Mouse (Mus musculus) lung, embryonic 14.5 days (tissue): ENCODE measurements around the gene Rnaset2a. TPM values are rescaled to one million over a fixed set of nuclear protein-coding genes. Genes with fewer than 3 reads are reported as not detected.
"Not testable (repeated sequence)": the region's sequence is repeated elsewhere in the genome, so short reads cannot be mapped to it uniquely, and the experiment has no call there.

Experiments used
- ATAC-seq: fragments of 200-750 bp; cut with Nextera tagmentation; 2 replicates; pipeline ENCODE4 v1.8.0; 2017; ENCODE audit warnings: mild to moderate bottlenecking, moderate TSS enrichment, moderate library complexity; ENCODE audit not compliant: insufficient read depth
- DNase-seq: peaks from one replicate; pipeline ENCODE4 v3.0.0-alpha.2; 2015
- H3K27ac ChIP-seq: fragments of 300-500 bp; sonication (generic); 2 replicates; pipeline ENCODE4 v1.5.1; 2014; ENCODE audit warnings: low read depth, mild to moderate bottlenecking, moderate library complexity
- H3K27me3 ChIP-seq: fragments of 300-500 bp; sonication (generic); 2 replicates; pipeline ENCODE4 v1.6.1; 2014; ENCODE audit warnings: low read length, control low read depth; ENCODE audit not compliant: insufficient read depth
- H3K36me3 ChIP-seq: fragments of 300-500 bp; sonication (generic); 2 replicates; pipeline ENCODE4 v1.6.1; 2014; ENCODE audit warnings: control low read depth; ENCODE audit not compliant: insufficient read depth
- H3K4me1 ChIP-seq: fragments of 300-500 bp; sonication (generic); 2 replicates; pipeline ENCODE4 v1.6.1; 2014; ENCODE audit warnings: antibody characterized with exemption, control low read depth; ENCODE audit not compliant: insufficient read depth
- H3K4me2 ChIP-seq: fragments of 300-500 bp; sonication (generic); 2 replicates; pipeline ENCODE4 v1.6.1; 2014; ENCODE audit warnings: mild to moderate bottlenecking
- H3K4me3 ChIP-seq: fragments of 300-500 bp; sonication (generic); 2 replicates; pipeline ENCODE4 v1.5.1; 2014; ENCODE audit warnings: low read depth, low read length
- H3K9ac ChIP-seq: fragments of 300-500 bp; sonication (generic); 2 replicates; pipeline ENCODE4 v1.6.1; 2014
- H3K9me3 ChIP-seq: fragments of 300-500 bp; sonication (generic); 2 replicates; pipeline ENCODE4 v1.6.1; 2016; ENCODE audit warnings: low read depth, low read length, control low read depth
- WGBS: fragments of 180-500 bp; shearing (Covaris S2); extraction: QIAGEN DNeasy Blood & Tissue Kit; methylation state at CpG from one replicate; pipeline ENCODE4 v1.1.7; 2014; 5-methylcytosine and 5-hydroxymethylcytosine counted together
- polyA plus RNA-seq: library from polyadenylated mRNA; unstranded; fragments of >200 nt; fragmentation: Nextera tagmentation; extraction: Ambion mirVana; gene quantifications from 2 replicates; pipeline ENCODE4 v1.2.1, GENCODE M21; 2014

Rnaset2a gene
- polyA plus RNA-seq, 1 experiment from 2014 or later, result 28.4 TPM

DNA sequence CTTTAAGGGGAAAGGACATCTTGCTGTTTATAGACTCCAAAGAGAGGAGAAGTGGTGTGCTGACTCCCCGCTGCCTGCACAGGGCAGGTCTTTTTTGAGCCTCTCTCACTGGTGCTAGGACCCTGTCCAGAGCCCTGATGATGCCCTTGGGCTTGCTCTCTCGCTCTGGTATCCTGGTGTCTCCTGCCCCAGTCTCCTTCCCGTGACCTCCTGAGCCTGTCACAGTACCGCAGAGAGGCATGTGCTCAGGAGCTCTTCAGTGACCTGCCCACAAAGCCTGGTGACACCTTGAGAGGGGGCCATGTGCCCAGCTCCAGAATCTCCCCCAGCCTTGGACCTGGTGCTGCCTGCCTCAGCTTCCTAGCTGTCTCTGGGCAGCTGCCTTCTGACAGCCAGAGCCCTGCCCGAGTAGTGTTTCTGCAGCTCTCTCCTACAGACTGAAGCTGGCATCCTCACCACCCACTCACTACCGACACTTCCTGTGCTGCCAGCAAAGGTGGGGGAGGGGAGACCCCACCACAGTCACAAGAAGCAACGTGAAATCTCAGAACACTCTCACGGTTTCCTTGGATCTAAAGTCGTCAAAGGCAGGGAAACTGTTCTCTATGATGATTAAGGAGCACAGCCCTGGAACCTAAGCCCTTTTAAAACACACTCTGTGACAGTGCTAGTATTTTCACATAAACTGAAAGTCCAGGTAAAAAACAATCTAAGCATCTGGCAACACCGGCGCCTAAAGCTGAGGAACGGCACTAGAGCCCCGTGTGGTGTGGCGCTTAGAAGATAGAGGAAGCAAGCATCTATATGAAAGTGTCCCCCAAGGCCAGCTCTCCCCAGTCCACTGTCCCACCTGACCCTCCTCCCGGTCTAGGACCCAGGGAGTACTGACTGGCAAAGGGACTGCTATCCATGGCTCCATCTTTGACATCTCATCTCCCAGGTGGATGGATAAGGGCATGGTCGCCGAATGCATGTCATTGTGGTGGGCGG is 55.1 kb downstream of the Rnaset2a start:
- not testable (repeated sequence) for ATAC-seq, H3K9ac ChIP-seq, H3K9me3 ChIP-seq, H3K27ac ChIP-seq, H3K4me2 ChIP-seq, H3K36me3 ChIP-seq, H3K4me1 ChIP-seq, H3K27me3 ChIP-seq, DNase-seq, H3K4me3 ChIP-seq
- 53% methylated on average over 3 of the region's 18 CpGs for WGBS

DNA sequence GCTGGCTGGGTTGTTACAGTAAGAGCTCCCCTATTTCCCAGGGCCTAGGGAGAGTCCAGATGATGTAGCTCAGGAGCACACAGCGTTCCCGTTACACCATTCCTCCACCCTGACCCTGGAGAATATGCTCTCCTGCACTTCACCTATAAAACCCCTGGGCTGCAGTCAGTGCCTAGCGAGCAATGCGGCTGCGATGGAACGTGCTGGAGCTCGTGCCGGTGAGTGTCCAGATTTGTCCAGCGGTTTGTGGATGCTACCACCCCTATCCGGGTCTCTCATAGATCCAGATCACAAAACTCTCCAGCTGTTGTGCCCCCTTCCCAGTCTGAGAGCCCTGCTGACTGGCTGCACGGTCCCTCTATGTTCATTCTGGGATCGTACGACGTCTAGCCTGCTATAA is 56.6 kb downstream of the Rnaset2a start:
- not testable (repeated sequence) for ATAC-seq, H3K9me3 ChIP-seq, DNase-seq, H3K4me2 ChIP-seq, H3K4me3 ChIP-seq, H3K9ac ChIP-seq, H3K27me3 ChIP-seq, H3K27ac ChIP-seq, H3K4me1 ChIP-seq, H3K36me3 ChIP-seq
- WGBS, result 83% methylated on average over 14 of the region's 14 CpGs

DNA sequence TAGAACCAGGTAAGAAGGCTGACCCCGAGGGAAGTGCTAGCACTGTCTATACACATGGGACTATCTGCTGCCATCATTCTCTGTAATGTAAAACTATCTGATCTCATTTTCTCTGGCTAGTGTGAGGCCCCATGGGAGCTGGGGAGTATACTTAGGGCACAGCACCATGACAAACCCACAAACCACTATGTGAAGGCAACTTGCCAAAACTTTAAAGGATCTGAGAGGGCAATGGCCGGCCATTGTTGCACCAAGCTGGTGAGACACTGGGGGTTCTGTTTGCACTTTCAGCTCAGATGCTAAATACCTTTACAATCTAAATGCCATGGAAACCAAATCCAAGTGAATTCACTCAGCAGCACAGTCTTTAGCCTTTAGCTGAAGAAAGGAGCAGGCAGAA is 78.0 kb downstream of the Rnaset2a start:
- not testable (repeated sequence) for DNase-seq

More for the DNA sequence above, 78.0 kb downstream of the Rnaset2a start:
- H3K4me3 ChIP-seq, H3K9me3 ChIP-seq, H3K27ac ChIP-seq, H3K36me3 ChIP-seq, ATAC-seq, H3K4me2 ChIP-seq, H3K9ac ChIP-seq, H3K27me3 ChIP-seq, H3K4me1 ChIP-seq: not testable (repeated sequence)
- 79% methylated on average over 1 of the region's 2 CpGs for WGBS

Other genes starting within 250 kb of the Rnaset2a start
- 0.68 and 0.92 TPM in 2 replicates for gene Tagap, start 222.1 kb downstream of the Rnaset2a start, polyA plus RNA-seq
- gene Rsph3a, start 202.5 kb downstream of the Rnaset2a start, polyA plus RNA-seq, result 48.2 and 51.2 TPM in 2 replicates
- not detected in 2 replicates for gene Gm49673, start 309 bp downstream of the Rnaset2a start, polyA plus RNA-seq
- gene Fgfr1op, start 17.4 kb upstream of the Rnaset2a start, polyA plus RNA-seq, result 39.4 and 40.7 TPM in 2 replicates
- not detected in 2 replicates for gene Ccr6, start 87.9 kb upstream of the Rnaset2a start, polyA plus RNA-seq
- gene Mpc1, start 134.8 kb upstream of the Rnaset2a start, polyA plus RNA-seq, result 154 and 160 TPM in 2 replicates
- gene Sft2d1, start 163.0 kb upstream of the Rnaset2a start, polyA plus RNA-seq, result 61.0 and 67.4 TPM in 2 replicates
- gene Prr18, start 189.4 kb upstream of the Rnaset2a start, polyA plus RNA-seq, result 2.1 and 2.3 TPM in 2 replicates
- 0.20 and 0.35 TPM in 2 replicates for gene T2, start 207.9 kb upstream of the Rnaset2a start, polyA plus RNA-seq